Mouse (Mus musculus): ENCODE results near the gene Tlr7. TPM values are rescaled to one million over a fixed set of nuclear protein-coding genes. Genes with fewer than 3 reads are reported as not detected.
"Not testable (repeated sequence)": the region's sequence is repeated elsewhere in the genome, so short reads cannot be mapped to it uniquely, and the experiment has no call there.

Tlr7 gene
- total RNA-seq (2021) = 1 to 10 TPM; 2.0 to 2.2 TPM
- long read RNA-seq, experiment 1 = 0 reads
- long read RNA-seq, experiment 2 = 0 reads

DNA sequence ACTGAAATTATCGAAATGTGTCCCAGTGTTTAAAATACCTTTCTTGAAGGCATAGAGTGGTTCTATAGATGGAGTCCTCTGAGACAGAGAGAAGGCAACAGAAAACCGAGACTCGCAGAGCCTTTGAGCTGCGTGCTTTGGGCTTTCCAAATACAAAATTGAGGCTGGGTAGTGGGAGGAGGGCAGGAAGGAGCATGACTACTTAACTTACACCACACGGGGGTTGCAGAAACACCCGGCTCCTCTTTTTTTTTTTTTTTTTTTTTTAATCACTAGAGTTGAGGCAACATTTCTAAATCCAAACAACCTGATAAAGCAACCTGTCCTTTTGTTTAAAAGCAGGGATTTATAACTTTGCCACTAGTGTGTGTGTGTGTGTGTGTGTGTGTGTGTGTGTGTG lies at the start of gene Tlr7:
Gene Tlr7 (minus strand): TSS at position 160 of the 400 bp plus-strand sequence.
- DNase-seq = no peak
- intact Hi-C loops (cut with DNase I) = no loop called here

DNA sequence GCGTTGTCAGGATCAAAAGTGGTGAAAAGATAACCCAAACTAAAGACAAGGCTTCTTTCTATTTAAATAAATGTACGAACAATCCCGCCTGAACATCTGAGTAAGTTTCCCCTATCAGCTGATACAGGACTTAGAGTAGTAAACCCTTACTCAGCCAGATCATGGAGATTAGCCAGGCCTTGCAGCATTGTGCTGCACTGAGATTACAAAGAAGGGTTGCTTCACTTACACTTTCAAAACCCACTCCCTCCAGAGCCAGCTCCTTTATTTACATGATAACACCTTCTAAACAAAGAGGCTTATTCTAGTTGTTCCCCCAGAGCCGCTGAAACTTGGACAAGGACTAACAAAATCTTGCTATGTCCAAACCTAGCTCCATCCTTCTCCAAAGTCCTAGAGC lies 49.7 kb upstream of the Tlr7 start:
- intact Hi-C loops (cut with DNase I) = no loop called here
- DNase-seq = no peak

DNA sequence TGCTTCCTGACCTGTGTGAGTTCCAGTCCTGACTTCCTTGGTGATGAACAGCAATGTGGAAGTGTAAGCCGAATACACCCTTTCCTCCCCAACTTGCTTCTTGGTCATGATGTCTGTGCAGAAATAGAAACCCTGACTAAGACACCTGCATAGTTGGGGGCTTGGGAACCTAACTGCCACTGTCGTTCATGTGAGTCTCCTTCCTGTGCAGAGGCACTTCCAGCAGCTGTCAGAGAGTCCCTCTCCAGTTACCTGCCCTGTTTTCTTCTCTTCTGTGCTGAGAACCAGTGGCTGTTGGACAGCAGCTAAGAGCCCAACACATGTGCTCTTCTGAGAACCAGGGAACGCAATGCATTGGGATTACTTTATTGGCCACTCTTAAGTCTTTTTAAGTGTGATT lies 30.9 kb upstream of the Tlr7 start:
- intact Hi-C loops (cut with DNase I); DNase-seq: not testable (repeated sequence)

DNA sequence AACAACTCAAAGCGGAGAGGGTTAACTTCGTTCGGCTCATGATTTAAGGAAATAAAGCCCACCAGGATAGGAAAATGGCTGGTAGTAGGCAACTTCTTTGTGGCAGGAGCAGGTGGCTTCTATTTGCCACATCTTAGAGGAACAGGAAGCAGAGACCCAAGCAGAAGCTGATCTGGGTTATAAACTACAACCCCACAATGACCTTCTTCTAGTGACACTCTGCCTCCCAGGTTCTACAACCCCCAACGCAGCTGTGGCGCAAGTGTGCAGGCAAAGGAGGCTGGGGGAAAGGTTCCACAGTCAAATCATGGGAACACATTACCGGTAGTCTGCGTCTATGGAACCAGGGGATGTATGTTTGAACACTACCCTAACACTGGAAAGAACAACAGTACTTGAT lies 29.3 kb upstream of the Tlr7 start:
- intact Hi-C loops (cut with DNase I) = no loop called here
- DNase-seq = no peak

DNA sequence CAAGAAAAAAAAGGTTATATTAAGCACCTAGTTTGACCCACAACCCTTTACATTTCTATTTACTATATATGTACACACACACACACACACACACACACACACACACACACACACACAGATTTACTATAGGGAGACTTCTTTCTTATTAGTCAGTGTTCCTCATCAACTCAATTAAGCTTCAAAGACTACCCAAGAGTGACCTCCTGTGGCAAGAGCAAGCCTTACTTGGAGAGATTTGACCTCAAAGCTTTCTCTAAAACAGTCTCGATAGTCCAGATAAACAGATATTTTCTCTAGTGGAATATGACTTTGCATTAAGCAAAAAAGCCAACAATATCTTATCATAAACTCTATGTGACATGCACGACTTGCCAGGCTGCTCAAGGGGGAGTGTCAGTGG lies 27.1 kb upstream of the Tlr7 start:
- peak in 1 of 2 experiments; percentile 4 for DNase-seq
- intact Hi-C loops (cut with DNase I) = loop anchor here (2.0 kb wide), 1 partner anchor 69 kb away; no protein-coding TSS in a partner anchor

DNA sequence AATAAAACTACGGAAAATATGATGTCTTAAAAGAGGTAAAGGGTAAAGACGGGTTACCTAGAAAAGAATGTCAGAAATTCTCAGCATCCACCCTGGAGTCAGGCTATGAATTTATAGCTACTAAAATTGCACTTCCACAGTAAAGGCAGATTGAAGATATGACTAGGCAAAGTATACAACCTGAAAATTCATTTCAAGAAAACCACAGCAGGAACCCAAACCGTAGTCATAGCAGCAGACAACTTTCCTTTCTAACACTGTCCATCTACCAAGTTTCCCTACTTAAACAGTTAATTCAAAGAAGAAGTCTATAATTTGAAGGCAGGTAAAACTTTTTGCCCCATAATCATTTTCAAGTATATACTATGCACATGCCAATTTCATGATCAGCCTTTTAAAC lies 25.6 kb upstream of the Tlr7 start:
- intact Hi-C loops (cut with DNase I) = loop anchor here (2.0 kb wide), 1 partner anchor 67 kb away; no protein-coding TSS in a partner anchor
- no peak for DNase-seq

DNA sequence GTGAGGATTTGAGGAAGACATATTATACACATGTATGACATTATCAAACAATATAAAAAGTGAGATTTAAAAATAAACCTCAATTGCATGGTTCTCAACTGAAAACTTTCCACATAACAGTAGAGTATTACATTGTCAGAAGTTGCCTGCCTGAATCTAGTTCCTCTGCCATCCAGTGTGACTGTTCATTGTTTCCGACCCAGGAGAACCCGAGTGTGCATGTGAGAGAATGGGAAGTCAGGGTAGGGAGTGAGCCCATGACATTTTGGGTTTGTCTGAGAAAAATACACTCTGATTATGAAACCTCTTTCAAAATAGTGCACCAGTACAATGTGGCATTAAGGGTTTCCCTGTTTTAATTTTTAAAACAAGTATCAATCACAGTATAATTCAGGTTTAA lies 23.3 kb upstream of the Tlr7 start:
- intact Hi-C loops (cut with DNase I) = no loop called here
- DNase-seq = no peak

DNA sequence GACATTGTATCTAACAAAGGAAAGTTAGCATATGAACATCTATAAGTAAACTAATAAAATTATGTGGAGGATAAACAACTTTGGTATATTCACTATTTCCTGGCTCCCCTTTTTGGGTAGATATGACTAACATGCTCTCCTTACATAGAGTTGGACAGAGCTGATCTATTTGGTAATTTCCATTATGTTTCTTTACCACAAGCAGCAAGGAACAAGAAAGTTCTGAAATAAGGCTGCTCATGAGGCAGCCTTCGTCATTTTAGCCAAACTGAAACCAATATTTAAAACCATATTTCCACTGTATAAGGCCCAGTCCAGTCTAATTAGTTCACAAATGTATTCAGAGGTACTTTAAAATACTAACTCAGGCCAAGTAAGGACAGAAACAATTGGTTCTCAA lies 16.1 kb upstream of the Tlr7 start:
- intact Hi-C loops (cut with DNase I) = no loop called here
- no peak for DNase-seq

DNA sequence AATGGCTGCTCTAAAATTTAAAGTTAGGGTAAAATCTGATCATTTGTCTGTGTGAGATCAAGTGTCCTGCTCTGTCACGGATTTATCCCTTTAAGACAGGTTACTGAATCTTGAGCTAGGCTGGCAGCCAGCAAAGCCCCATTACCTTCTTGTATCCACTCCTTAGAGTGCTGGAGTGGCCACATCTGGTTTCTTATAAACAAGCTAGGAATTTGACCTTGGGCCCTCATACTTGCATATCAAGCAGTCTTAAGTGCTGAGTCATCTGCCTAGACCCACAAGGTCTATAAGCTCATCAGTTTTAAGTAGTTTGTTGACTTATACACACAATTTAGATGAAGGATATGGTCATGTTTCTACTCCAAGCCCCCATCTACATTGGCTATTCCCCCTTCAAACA lies 14.0 kb upstream of the Tlr7 start:
- intact Hi-C loops (cut with DNase I) = no loop called here
- DNase-seq = no peak

DNA sequence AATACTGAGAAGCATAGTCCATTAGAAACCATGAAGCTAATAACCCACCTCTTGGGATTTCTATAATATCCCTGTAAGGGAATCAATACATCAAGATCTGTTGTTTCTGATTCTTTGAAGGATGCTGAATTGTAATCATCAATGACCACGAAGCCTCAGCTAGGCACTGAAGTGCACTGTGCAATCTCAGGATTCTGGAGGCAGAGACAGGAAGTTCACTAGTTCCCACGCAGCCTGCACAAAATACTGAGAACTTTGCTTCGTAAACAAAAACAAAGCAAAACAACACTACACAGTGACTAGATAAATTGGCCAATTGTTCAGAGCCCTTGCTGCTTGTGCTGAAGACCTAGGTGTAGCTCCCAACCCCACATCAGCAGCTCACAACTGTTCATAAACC lies 11.5 kb upstream of the Tlr7 start:
- DNase-seq = no peak
- intact Hi-C loops (cut with DNase I) = no loop called here

DNA sequence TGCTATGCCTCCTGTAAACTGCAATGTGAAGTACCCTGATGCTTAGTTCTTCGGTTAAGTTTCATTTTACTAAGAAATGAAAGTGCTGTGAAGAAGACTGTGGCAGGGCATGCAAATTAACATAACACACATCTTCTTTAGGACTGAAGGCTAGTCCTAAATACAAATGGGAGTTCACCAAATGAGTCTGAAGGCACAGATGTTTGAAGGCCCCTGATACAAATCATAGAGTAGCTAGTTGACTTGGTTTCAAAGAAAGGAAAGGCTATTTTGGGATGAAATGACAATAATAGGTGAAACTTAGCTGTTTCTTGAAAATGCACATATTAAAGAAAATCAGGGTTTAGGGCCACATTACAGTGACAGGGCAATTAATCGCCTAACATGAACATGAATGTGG lies 9.8 kb upstream of the Tlr7 start:
- DNase-seq = no peak
- intact Hi-C loops (cut with DNase I) = no loop called here

DNA sequence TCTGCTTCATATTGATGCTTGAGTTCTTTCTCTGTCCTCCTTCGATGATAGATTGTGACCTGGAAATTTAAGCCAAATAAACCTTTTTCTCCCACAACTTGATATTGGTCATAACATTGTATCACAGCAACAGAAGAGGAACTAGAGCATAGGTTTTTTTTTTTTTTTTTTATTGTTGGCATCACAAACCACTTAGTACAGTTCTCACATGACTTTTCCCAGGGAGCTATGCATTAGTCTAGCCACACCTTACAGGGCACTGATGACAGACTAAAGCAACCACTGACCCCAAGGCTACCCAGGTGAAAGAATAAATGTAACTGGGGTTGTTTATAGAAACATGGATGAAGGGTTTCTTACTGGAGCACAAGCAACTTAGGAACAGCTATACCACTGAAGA lies 7.6 kb upstream of the Tlr7 start:
- DNase-seq = no peak
- intact Hi-C loops (cut with DNase I) = no loop called here

DNA sequence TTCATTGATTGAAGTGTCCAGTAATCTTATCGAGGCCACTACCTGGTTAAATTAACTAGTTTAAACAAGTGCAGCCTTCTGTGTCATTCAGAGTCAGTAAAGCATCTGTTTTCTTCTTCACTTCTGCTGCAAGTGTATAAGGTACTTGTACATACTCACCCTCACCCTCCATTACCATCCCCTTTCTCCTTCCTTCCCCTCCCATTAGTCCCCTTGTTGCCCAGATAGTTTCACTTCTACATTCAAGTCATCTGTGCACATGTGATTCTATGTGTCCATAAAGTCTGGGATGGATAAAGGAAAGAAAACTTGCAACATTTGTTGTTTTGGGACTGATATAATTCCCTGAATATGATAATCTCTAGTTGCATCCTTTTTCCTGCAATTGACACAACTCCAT lies 4.2 kb upstream of the Tlr7 start:
- intact Hi-C loops (cut with DNase I) = no loop called here
- no peak for DNase-seq

DNA sequence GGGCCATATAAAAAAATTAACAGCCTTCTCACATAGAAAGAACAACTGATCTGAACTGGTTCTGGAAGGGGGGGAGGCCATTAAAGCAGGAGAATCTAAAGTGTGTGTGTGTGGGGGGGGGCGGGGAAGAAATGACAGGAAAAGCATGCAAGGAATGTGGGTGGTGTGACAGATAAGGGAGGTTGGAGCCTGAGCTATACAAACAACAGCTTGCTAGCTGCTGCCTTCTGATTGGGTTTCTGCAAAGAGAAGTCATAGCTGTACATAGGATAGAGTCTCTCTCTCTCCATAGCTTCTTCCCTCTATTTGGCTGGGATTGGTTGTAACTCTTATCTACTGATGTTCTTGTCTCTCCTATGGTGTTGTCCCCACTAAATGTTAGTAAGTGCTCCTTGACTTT lies 2.2 kb upstream of the Tlr7 start:
- intact Hi-C loops (cut with DNase I) = no loop called here
- no peak for DNase-seq

DNA sequence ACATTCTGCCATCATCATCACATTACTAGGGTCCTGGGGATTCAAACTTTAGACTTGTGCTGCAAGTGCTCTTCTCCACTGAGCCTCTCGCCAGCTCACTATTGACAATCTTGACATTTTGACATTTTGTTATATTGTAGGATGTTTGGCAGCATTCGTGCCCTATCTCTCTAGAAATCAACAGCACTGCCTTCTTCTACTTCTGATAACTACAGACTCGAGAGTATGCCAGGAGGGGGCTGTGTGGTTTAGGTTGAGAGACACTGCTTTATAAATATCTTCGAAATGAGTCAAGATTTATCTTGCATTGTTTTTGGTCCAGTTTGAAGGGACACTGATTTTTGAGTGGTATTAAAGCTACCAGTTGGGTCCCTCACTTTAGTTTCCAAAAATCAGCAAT lies 635 bp upstream of the Tlr7 start:
- intact Hi-C loops (cut with DNase I) = no loop called here
- no peak for DNase-seq

DNA sequence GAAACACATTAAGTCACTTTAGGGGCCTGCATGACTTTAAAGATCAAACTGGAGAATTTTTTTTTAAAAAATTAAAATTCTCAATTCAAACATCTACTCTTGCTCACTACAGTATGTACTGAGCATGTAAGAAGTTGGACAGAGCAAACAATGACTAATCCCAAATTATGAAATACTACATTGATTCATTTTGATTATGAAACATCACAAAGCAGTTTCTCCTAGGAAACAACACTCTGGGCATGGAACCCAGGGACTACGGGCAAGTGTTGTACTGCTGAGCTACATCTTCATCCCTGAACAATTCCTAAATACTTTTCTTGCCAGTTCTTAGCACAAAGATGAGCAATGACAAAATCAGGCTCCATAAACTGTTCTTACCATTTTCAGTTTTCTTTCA lies 738 bp downstream of the Tlr7 start:
- no peak for DNase-seq
- intact Hi-C loops (cut with DNase I) = no loop called here

DNA sequence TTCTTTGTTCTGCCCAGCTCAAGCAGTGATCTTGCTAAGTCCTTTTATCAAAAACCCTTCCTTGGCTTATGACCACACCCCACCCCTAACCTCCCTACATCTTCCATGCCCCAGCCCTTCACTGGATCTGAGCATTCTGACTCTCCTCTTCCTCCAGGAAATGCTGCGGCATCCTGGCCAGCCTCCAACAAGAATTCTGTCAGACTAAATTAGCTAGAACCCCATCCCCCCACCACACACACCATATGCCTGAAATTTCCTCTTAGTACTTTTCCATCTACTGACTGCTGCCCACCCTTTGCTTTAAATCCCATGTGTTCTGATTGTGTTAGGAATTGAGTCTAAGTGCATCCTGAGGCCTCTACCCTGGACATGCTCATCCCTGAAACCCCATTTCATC lies 1.3 kb downstream of the Tlr7 start:
- peak; percentile 3 to 12 for DNase-seq
- intact Hi-C loops (cut with DNase I) = no loop called here

DNA sequence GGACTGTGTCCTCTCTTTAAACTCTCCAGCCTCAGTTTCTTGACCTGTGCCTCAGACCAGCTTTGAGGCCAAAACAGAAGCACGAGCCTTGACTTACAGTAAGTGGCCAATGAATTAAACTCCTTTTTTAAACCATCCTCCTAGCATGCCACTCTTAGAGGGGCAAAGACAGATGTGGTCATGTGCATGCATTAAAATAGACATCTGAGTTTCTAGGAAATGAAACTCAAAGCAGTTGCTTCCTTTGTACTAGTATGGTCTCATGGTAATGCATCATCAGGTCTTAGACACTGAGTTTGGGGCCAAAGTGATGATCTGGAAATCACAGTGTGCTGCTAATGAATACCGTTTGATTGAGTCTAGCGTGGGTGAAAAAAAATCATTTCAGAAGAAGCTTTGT lies 1.8 kb downstream of the Tlr7 start:
- intact Hi-C loops (cut with DNase I) = no loop called here
- no peak for DNase-seq

DNA sequence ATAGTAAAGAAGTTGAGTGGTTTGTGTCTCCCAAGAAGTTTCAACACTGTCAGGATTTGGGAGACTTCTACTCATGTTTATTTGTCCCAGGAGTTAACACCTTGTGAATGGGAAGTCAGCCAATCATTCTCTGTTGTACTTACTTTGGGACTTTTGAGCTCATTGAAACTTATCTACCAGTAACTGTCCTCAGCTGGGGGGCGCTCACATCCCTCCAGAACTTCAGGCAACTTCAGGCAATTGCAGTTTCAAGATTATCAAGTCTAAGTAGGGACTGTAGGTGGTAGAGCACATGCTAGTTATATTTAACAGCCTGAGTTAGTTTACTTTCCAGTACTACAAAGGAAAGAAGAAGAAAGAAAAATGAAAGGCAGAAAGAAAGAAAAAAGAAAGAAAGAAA lies 6.6 kb downstream of the Tlr7 start:
- intact Hi-C loops (cut with DNase I) = no loop called here
- no peak for DNase-seq

DNA sequence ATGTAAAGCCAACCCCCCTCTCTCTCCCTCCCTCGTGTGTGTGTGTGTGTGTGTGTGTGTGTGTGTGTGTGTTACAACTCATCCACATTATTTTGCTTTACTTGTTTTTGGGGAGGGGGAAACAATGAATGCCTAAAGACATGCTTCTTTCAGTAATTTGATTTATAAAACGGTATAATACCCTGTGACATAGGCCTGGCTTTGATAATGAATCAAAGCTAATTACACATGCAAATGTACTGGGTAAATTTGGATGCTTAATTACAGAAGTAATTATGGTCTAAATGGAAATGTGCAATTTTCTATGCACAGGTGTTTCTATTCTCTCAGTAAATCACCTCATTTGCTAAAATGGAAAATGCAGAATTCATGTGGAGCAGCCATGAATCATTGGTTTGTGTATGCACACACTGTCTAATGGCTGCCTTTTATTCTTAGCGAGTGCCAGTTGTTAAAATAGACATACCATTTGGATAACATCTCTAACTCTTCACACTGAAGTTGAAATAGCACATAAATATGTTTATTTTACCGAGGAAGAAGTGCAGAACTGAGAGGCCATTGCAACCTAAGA lies 9.0 kb downstream of the Tlr7 start:
- DNase-seq = no peak
- intact Hi-C loops (cut with DNase I) = no loop called here

DNA sequence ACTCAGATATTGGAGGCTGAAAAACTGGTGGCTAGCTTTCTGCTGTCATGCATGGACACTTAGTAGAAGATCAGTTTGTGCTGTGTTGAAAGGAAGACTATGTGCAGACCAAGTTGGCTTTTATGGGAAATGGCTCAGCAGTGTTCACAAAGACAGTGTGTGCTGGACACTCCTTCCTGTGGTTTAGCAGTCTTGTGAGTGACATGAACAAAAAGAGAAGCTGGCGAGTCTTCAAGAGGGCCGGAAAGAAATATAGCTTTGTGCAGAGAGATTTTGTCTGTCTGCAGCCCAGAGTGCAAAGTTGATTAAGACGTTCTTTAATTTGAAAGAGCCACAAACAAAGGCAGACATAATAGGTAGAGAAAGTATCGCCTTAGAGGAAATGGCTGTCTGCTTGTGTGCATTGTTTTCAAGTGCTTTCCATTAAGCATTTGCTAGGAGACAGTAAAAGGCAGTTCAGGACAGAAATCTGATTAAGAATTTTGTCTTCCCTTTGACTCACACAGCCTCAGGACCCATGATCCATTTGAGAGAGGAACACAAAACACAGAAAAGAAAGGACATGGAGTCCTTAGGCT lies 11.4 kb downstream of the Tlr7 start:
- intact Hi-C loops (cut with DNase I) = no loop called here
- DNase-seq = no peak

DNA sequence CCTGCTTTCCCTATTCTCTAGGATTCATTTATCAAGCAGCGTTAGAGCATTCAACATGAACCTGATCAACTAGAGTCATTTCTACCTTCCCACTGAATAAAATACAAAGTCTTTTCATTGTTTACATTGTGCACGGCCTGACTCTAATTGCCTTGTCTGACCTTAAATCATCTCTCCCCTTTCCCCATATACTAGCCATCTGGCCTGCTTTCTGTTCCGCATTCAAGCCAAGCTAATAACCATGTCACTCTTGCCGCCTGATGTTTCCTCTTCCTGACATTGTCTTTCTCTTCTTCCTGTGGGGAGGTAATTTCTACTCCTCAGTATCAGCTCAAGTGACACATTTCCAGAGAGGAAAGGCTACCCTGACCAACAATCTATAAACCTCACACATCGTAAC lies 14.6 kb downstream of the Tlr7 start:
- intact Hi-C loops (cut with DNase I) = no loop called here
- DNase-seq = no peak

Measured in heart, postnatal 14 days (tissue).